Mouse (Mus musculus) urinary bladder, adult 2 months (tissue): Measurements from ENCODE around the gene Irf2bp1. TPM values are rescaled to one million over a fixed set of nuclear protein-coding genes. Genes with fewer than 3 reads are reported as not detected.

Experiments used
- DNase-seq: peaks from one replicate; pipeline ENCODE4 v3.0.0; 2022; ENCODE audit warnings: low spot score
- polyA plus RNA-seq: library from polyadenylated mRNA; depleted of rRNA; stranded (reverse); fragments of >200 nt; gene quantifications from 2 replicates; pipeline ENCODE4 v1.2.3, GENCODE M21; 2012; rRNA removed

Irf2bp1 gene
- polyA plus RNA-seq, 1 experiment, result 15.8 TPM

- DNase-seq, result no peak
Measured at GRCm38 (mm10) chr7:19028067-19028466, 24.2 kb downstream of the Irf2bp1 start.

- no peak for DNase-seq
Measured at GRCm38 (mm10) chr7:19029084-19029653, 25.3 kb downstream of the Irf2bp1 start.

DNA sequence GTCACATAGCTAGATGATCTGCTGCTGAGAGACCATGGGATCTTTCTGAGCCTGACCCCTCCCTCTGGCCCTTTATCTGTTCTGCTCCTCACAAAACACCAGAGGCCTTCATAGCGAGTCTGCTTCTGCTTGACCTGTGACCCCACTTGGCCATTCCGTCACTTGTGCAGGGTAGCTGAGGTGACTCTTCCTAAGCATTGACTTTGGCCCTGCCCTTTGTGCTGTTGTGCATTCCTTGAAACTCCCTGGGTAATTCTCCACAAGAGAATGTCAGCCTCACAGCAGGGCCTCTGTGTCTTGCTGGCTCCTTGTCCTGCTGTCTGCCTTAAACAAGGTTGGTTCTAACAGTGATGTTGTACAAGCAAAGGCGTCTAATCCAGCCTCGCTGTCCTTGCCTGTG, 27.8 kb downstream of the Irf2bp1 start:
- no peak for DNase-seq

- DNase-seq, result no peak
Measured at GRCm38 (mm10) chr7:19044616-19045015, 40.8 kb downstream of the Irf2bp1 start.

- DNase-seq, result no peak
Measured at GRCm38 (mm10) chr7:19046286-19047069, 42.6 kb downstream of the Irf2bp1 start.

GRCm38 (mm10) chr7:19048006-19048527, 44.2 kb downstream of the Irf2bp1 start:
- DNase-seq, result no peak

DNA sequence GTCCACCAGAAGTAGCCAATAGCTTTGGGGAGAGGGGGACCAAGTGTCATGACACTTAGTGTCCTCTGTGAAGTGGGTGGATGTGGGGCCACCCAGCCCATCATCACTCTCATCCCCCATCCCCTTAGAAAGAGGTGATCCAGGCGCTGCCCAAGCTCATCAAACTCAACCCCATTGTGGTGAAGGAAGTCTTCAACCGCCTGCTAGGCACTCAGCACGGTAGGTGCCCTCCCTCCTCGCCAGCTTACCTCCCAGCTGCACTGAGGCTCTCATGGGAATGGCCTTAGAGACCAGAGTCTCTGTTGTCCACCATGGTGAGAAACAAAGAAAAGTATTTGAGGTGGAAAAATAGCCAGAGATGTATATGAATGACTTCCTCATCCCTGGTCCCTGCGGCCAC, 45.4 kb downstream of the Irf2bp1 start:
- no peak for DNase-seq

- no peak for DNase-seq
Measured at GRCm38 (mm10) chr7:19050172-19050571, 46.3 kb downstream of the Irf2bp1 start.

- no peak for DNase-seq
Measured at GRCm38 (mm10) chr7:19051161-19051560, 47.3 kb downstream of the Irf2bp1 start.

DNA sequence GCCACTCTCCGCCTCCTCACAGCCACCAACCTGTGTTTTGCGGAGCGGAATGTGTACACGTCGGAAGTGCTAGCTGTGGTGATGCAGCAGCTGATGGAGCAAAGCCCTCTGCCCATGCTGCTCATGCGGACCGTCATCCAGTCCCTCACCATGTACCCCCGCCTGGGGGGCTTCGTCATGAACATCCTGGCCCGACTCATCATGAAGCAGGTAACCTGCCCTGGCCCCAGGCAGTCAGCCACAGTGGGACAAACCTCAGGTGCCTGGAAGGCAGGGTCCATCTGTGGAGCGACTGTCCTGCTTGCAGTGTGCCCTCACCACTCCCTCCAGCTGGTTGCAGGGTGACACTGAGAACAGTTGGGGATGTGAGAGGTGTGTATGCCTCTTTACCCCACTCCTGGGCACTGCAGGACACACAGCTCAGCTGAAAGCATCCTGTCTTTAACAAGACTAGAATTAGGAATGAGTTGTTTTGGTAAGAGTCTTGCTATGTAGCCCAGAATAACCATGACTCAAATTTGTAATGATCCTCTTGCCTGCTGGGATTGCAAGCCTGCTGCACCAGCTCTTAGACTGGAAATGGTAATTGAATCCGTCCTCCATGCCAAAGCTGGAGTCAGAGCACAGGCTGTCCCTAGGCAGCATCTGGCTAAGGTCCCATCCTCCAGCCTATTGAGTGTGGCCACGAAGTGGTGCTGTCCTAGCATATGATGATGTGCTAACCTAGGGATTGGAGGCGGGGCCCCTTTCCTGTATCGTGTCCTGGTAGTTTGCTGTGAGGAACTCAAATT, 48.7 kb downstream of the Irf2bp1 start:
- no peak for DNase-seq

- DNase-seq, result no peak
Measured at GRCm38 (mm10) chr7:19053136-19053532, 49.3 kb downstream of the Irf2bp1 start.

DNA sequence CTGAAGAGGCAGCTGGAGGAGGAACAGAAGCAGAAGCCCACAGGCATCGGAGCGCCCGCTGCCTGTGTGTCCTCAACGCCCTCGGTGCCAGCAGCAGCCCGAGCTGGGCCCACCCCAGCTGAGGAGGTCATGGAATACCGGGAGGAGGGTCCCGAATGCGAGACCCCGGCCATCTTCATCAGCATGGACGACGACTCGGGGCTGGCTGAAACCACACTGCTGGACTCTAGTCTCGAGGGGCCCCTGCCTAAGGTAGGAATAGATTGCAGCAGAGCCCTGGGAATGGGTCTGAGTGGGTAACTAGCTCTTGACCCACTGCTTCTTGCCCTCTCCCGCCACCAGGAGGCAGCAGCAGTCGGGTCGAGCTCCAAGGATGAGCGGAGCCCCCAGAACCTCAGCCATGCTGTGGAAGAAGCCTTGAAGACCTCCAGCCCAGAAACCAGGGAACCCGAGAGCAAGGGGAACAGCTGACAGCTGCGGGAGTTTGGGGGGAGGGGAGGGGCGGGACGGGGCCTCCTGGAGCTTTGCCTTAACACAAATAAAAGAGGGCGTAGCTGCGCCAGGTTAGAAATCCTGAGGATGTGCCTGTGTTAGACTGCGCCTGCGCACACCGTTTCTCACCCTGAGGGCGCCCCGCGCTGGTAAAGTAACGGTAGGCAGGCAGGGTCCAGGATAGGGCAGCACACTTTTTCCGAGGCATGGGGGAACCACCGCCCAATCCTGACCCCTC, 50.4 kb downstream of the Irf2bp1 start, which contains the start of gene Rsph6a:
Gene Rsph6a (plus strand): TSS at position 644 of the 730 bp plus-strand sequence.
- no peak for DNase-seq

DNA sequence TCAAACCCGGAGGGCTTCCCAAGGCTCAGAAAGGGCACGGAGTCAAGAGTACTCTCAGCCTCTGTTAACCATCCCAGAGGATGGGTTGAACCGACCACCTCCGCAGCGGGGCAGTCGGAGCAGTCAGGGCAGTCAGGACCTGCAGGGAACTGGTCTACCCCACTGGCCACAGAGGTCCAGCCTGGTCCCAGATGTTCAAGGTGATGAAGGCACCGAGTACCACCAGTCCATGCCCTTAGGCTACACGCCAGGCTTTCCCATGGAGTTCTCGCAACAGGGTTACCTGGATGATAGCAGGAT, 50.9 kb downstream of the Irf2bp1 start:
- no peak for DNase-seq

- DNase-seq, result no peak
Measured at GRCm38 (mm10) chr7:19055108-19055507, 51.3 kb downstream of the Irf2bp1 start.

Other genes starting within 250 kb of the Irf2bp1 start
- not detected in 2 replicates for gene Psg19, start 205.5 kb upstream of the Irf2bp1 start, polyA plus RNA-seq
- 0.37 and 0.59 TPM in 2 replicates for gene Psg17, start 182.4 kb upstream of the Irf2bp1 start, polyA plus RNA-seq
- gene Mill2, start 164.1 kb upstream of the Irf2bp1 start, polyA plus RNA-seq, result 27.2 and 31.4 TPM in 2 replicates
- 3.3 and 3.5 TPM in 2 replicates for gene Pglyrp1, start 132.7 kb upstream of the Irf2bp1 start, polyA plus RNA-seq
- gene Ccdc61, start 93.6 kb upstream of the Irf2bp1 start, polyA plus RNA-seq, result 26.9 and 31.4 TPM in 2 replicates
- gene Nova2, start 78.2 kb upstream of the Irf2bp1 start, polyA plus RNA-seq, result 0.48 and 1.0 TPM in 2 replicates
- 0.04 TPM in 1 of 2 replicates, not detected in the other for gene Nanos2, start 16.6 kb upstream of the Irf2bp1 start, polyA plus RNA-seq
- gene Mypop, start 12.8 kb upstream of the Irf2bp1 start, polyA plus RNA-seq, result 7.5 and 9.5 TPM in 2 replicates
- gene Foxa3, start 19.5 kb downstream of the Irf2bp1 start, polyA plus RNA-seq, result 0.04 TPM in 1 of 2 replicates, not detected in the other
- gene Sympk, start 20.3 kb downstream of the Irf2bp1 start, polyA plus RNA-seq, result 35.0 and 43.7 TPM in 2 replicates
- 0.03 TPM in 1 of 2 replicates, not detected in the other for gene Rsph6a, start 50.6 kb downstream of the Irf2bp1 start, polyA plus RNA-seq
- gene Dmwd, start 72.2 kb downstream of the Irf2bp1 start, polyA plus RNA-seq, result 44.9 and 46.4 TPM in 2 replicates
- 525 and 848 TPM in 2 replicates for gene Dmpk, start 79.8 kb downstream of the Irf2bp1 start, polyA plus RNA-seq
- 59.1 and 60.2 TPM in 2 replicates for gene Six5, start 90.5 kb downstream of the Irf2bp1 start, polyA plus RNA-seq
- 0.13 and 0.40 TPM in 2 replicates for gene Gm4969, start 114.3 kb downstream of the Irf2bp1 start, polyA plus RNA-seq
- 7.2 and 7.7 TPM in 2 replicates for gene Fbxo46, start 115.8 kb downstream of the Irf2bp1 start, polyA plus RNA-seq
- gene Qpctl, start 145.2 kb downstream of the Irf2bp1 start, polyA plus RNA-seq, result 11.1 and 13.1 TPM in 2 replicates
- 122 and 124 TPM in 2 replicates for gene Snrpd2, start 145.7 kb downstream of the Irf2bp1 start, polyA plus RNA-seq
- gene Gipr, start 162.1 kb downstream of the Irf2bp1 start, polyA plus RNA-seq, result 0.09 and 0.28 TPM in 2 replicates
- 58.3 and 61.8 TPM in 2 replicates for gene Eml2, start 172.4 kb downstream of the Irf2bp1 start, polyA plus RNA-seq
- gene Gpr4, start 208.5 kb downstream of the Irf2bp1 start, polyA plus RNA-seq, result 13.5 and 14.3 TPM in 2 replicates
- 18.1 and 19.4 TPM in 2 replicates for gene Opa3, start 224.3 kb downstream of the Irf2bp1 start, polyA plus RNA-seq